Mouse (Mus musculus) spleen, adult 2 months (tissue): ENCODE data around the gene Ubl4b.

Source experiments
- CTCF ChIP-seq: fragments of 200-500 bp; IDR thresholded peaks from 2 replicates; pipeline ENCODE4 v1.5.1; 2011; ENCODE audit warnings: mild to moderate bottlenecking, inconsistent platforms; ENCODE audit not compliant: insufficient read depth, insufficient read length, insufficient replicate concordance; ENCODE audit errors: extremely low read depth
- POLR2A ChIP-seq: fragments of 200-500 bp; IDR thresholded peaks from 2 replicates; pipeline ENCODE4 v1.6.1; 2011; ENCODE audit warnings: low read depth, low read length, inconsistent platforms

GRCm38 (mm10) chr3:107508696-107509095 is 46.2 kb downstream of the Ubl4b start:
- no peak for TF ChIP-seq CTCF
- no peak for TF ChIP-seq POLR2A
